Mouse (Mus musculus) erythroblast, embryonic 14.5 days (primary cell): Measurements from ENCODE around the gene Spg11.

Experiments
- GATA1 ChIP-seq: IDR thresholded peaks from 2 replicates; pipeline ENCODE4 v1.6.1; 2012; ENCODE audit warnings: low read length, inconsistent platforms, mixed read lengths
- TAL1 ChIP-seq: IDR thresholded peaks from 3 replicates; pipeline ENCODE4 v1.6.1; 2012; ENCODE audit warnings: low read length, inconsistent platforms, mixed read lengths

DNA sequence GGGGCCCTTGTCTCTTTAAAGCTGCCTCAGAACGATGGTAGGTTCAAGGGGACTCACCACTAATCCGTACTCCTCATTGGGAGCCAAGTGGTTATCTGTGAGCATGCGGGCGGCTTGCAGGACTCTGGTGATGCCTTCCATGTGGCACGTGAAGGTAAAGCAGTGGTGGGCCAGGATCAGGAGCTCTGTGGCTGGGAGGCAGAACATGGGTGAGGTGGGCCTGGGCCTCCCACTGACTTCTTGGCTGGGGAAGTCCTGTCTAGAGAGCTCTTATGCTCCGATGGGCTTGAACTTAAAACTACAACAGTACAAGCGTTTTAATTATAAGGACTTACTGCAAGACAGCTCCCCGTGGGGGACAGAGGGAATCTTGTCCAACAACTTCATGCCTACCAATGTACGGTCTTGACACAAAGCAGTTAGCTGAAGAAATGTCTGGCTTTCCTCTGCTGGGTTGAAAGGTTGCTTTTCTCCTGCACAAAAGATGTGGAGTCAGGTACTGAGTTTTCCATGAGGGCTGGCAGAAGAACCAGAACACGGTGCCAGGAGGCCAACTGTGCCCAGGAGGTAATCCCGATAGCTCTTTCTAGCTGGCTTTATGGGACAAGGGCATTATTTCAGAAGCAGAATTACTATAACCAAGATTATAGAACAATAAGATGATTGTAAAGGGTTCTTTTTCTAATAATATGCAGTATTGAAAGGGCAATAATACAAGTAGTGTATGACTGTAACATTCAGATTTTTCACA is 58.6 kb downstream of the Spg11 start:
- no peak for TF ChIP-seq GATA1
- TF ChIP-seq TAL1 = no peak
